Mouse (Mus musculus) megakaryocyte, embryonic 14.5 days (primary cell): ENCODE results near the gene Orai1.

Experiments
- FLI1 ChIP-seq: IDR thresholded peaks from 2 replicates; pipeline ENCODE4 v1.6.1; 2012; ENCODE audit warnings: low read length, inconsistent platforms, mixed read lengths
- GATA1 ChIP-seq: IDR thresholded peaks from 3 replicates; pipeline ENCODE4 v1.6.1; 2012; ENCODE audit warnings: mixed read lengths, low read length, inconsistent platforms, borderline replicate concordance

- no peak for TF ChIP-seq GATA1
- TF ChIP-seq FLI1, result no peak
These were observed 45.1 kb downstream of the Orai1 start for GRCm38 (mm10) chr5:123059757-123060520.
